In the genomic region with DNA sequence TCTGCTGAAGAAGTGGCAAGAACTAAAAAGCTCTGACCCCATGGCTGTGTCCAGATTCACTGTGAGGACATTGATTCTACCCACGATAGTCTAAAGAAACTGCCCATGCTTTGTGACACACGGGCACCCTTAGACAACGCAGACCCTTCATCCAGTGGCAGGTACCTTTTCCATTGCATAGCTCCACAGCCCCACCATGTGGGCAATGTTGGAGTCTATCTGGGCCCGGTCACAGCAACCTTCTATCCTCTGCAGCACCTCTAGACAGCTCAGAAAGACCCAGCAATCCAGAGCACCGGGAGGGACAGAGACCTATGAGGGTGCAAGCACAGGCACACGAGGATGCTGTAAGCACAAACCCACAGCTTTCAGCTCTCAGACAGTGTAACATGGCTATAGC, we compare ENCODE assay signal across 9 mouse cellular contexts. TPM values are rescaled to one million over a fixed set of nuclear protein-coding genes. Genes with fewer than 3 reads are reported as not detected.
A peak's percentile ranks its signal among the peaks of the same experiment; 100 is the strongest.
DNase-seq lines count a peak whose midpoint lies in the region; ATAC-seq lines count a peak whose summit lies in the region.
"Had no signal": no experiment of that assay in that cellular context is flagged by ENCODE, and none has a peak within 500 bp of the region (broad histone marks: within the 10 kb centered on the region; RNA-seq: fewer than 3 reads in every experiment).

No protein-coding gene starts in this region.

- H3K27me3 ChIP-seq in hindbrain, embryonic 10.5 days (ENCODE audit: insufficient read depth, poor library complexity, severe bottlenecking), result no peaks in the 10 kb centered on the region
- H3K27me3 ChIP-seq in hindbrain, embryonic 12.5 days, result no peaks in the 10 kb centered on the region
- H3K27me3 ChIP-seq in heart, embryonic 10.5 days (ENCODE audit: insufficient read depth, poor library complexity, severe bottlenecking), result no peaks in the 10 kb centered on the region
- H3K27me3 ChIP-seq: limb, embryonic 15.5 days had no signal

- H3K27ac ChIP-seq in hindbrain, embryonic 10.5 days, result no peak overlapping the region
- H3K27ac ChIP-seq in hindbrain, embryonic 12.5 days, result no peak overlapping the region
- no peak overlapping the region for H3K27ac ChIP-seq in heart, embryonic 10.5 days
- H3K27ac ChIP-seq: limb, embryonic 15.5 days had no signal

- H3K4me2 ChIP-seq in hindbrain, embryonic 12.5 days (replicated peaks), result no peak overlapping the region
- H3K4me2 ChIP-seq: limb, embryonic 15.5 days had no signal

- H3K9ac ChIP-seq in hindbrain, embryonic 12.5 days, result no peak overlapping the region
- H3K9ac ChIP-seq: limb, embryonic 15.5 days had no signal

- no peak for ATAC-seq in hindbrain, embryonic 12.5 days (ENCODE audit: low FRiP score)
- 0 out of 2 replicates have a peak, but pooled peaks have one; percentile 29 for ATAC-seq in erythroblast, adult 5-6 weeks (replicated peaks; ENCODE audit: low FRiP score, poor library complexity, severe bottlenecking)

- H3K36me3 ChIP-seq in hindbrain, embryonic 10.5 days, result peaks cover 100% of the 10 kb centered on the region
- H3K36me3 ChIP-seq in hindbrain, embryonic 12.5 days, result peaks cover 85% of the 10 kb centered on the region
- peaks cover 82% of the 10 kb centered on the region for H3K36me3 ChIP-seq in heart, embryonic 10.5 days

- peak; percentile 5 for DNase-seq in hindbrain, embryonic 10.5 days (ENCODE audit: low spot score)
- peak; percentile 14 for DNase-seq in right cerebral cortex, postnatal 4 days
- DNase-seq in right cerebral cortex, adult 18-20 months, result no peak
- DNase-seq in thymus, postnatal 36 days, result peak; percentile 29 to 36
- DNase-seq in gastrocnemius, postnatal 25 days, result no peak
- no peak for DNase-seq in heart, embryonic 10.5 days (ENCODE audit: low spot score)

- no peaks in the 10 kb centered on the region for H3K4me1 ChIP-seq in hindbrain, embryonic 10.5 days (replicated peaks)
- H3K4me1 ChIP-seq in hindbrain, embryonic 12.5 days, result no peaks in the 10 kb centered on the region
- H3K4me1 ChIP-seq in heart, embryonic 10.5 days, result no peaks in the 10 kb centered on the region
- H3K4me1 ChIP-seq: limb, embryonic 15.5 days had no signal

- H3K4me3 ChIP-seq in hindbrain, embryonic 10.5 days, result no peak overlapping the region
- no peak overlapping the region for H3K4me3 ChIP-seq in hindbrain, embryonic 12.5 days
- H3K4me3 ChIP-seq in heart, embryonic 10.5 days, result no peak overlapping the region
- H3K4me3 ChIP-seq: limb, embryonic 15.5 days had no signal

- WGBS in hindbrain, embryonic 10.5 days, result 72% methylated on average over 6 of the region's 6 CpGs
- 70% methylated on average over 6 of the region's 6 CpGs for WGBS in hindbrain, embryonic 12.5 days
- WGBS in heart, embryonic 10.5 days, result 68% methylated on average over 6 of the region's 6 CpGs

- H3K9me3 ChIP-seq in hindbrain, embryonic 10.5 days, result no peaks in the 10 kb centered on the region
- H3K9me3 ChIP-seq in hindbrain, embryonic 12.5 days (replicated peaks), result no peaks in the 10 kb centered on the region
- no peaks in the 10 kb centered on the region for H3K9me3 ChIP-seq in heart, embryonic 10.5 days
- H3K9me3 ChIP-seq: limb, embryonic 15.5 days had no signal

RNA-seq across cellular contexts. Expression of gene Pwp2, which starts 26.4 kb away (rescaled TPM):
- polyA plus RNA-seq in hindbrain, embryonic 10.5 days (2016; fragmentation: Nextera tagmentation; extraction: Ambion mirVana), result 23.3 and 27.0 TPM in 2 replicates
- 20.9 and 21.2 TPM in 2 replicates for polyA plus RNA-seq in hindbrain, embryonic 12.5 days (2016; fragmentation: Nextera tagmentation; extraction: Ambion mirVana)
- 0.19 TPM in 1 of 2 replicates, not detected in the other for total RNA-seq in erythroblast, adult 5-6 weeks (2015; ENCODE audit: low replicate concordance)
- total RNA-seq in erythroblast, adult 5-6 weeks (2017; ENCODE audit: low replicate concordance), result 5.5 and 5.9 TPM in 2 replicates
- total RNA-seq in gastrocnemius, postnatal 25 days (2021), result 1 to 10 TPM; 7.6 to 8.3 TPM
- 18.0 and 23.1 TPM in 2 replicates for polyA plus RNA-seq in heart, embryonic 10.5 days (2016; fragmentation: Nextera tagmentation; extraction: Ambion mirVana)

RNA-seq across cellular contexts. Expression of gene Trappc10, which starts 33.1 kb away (rescaled TPM):
- 10.4 and 11.5 TPM in 2 replicates for polyA plus RNA-seq in hindbrain, embryonic 10.5 days (2016; fragmentation: Nextera tagmentation; extraction: Ambion mirVana)
- polyA plus RNA-seq in hindbrain, embryonic 12.5 days (2016; fragmentation: Nextera tagmentation; extraction: Ambion mirVana), result 23.4 and 26.0 TPM in 2 replicates
- total RNA-seq in erythroblast, adult 5-6 weeks (2015; ENCODE audit: low replicate concordance), result 48.3 and 50.0 TPM in 2 replicates
- 37.9 and 41.1 TPM in 2 replicates for total RNA-seq in erythroblast, adult 5-6 weeks (2017; ENCODE audit: low replicate concordance)
- total RNA-seq in gastrocnemius, postnatal 25 days (2021), result 10 to 100 TPM; 31.0 to 32.9 TPM
- 11.1 and 13.5 TPM in 2 replicates for polyA plus RNA-seq in heart, embryonic 10.5 days (2016; fragmentation: Nextera tagmentation; extraction: Ambion mirVana)

RNA-seq across cellular contexts. Expression of gene D10Jhu81e, which starts 41.7 kb away (rescaled TPM):
- polyA plus RNA-seq in hindbrain, embryonic 10.5 days (2016; fragmentation: Nextera tagmentation; extraction: Ambion mirVana), result 17.1 and 28.7 TPM in 2 replicates
- polyA plus RNA-seq in hindbrain, embryonic 12.5 days (2016; fragmentation: Nextera tagmentation; extraction: Ambion mirVana), result 20.1 and 24.4 TPM in 2 replicates
- 13.6 and 14.6 TPM in 2 replicates for total RNA-seq in erythroblast, adult 5-6 weeks (2015; ENCODE audit: low replicate concordance)
- total RNA-seq in erythroblast, adult 5-6 weeks (2017; ENCODE audit: low replicate concordance), result 11.8 and 18.5 TPM in 2 replicates
- total RNA-seq in gastrocnemius, postnatal 25 days (2021), result 100 to 1,000 TPM; 225 to 235 TPM
- polyA plus RNA-seq in heart, embryonic 10.5 days (2016; fragmentation: Nextera tagmentation; extraction: Ambion mirVana), result 32.8 and 34.9 TPM in 2 replicates

Comparison
In these comparisons a context has a peak if more than half of its experiments do, and no peak if none do; other contexts are left out.
1. DNase-seq: peak in hindbrain, embryonic 10.5 days (single experiment), right cerebral cortex, postnatal 4 days (single experiment) and thymus, postnatal 36 days (2 of 2); none in right cerebral cortex, adult 18-20 months (single experiment), gastrocnemius, postnatal 25 days (single experiment) and heart, embryonic 10.5 days (single experiment).